Mouse (Mus musculus): Measurements from ENCODE around the gene Tjap1. TPM values are rescaled to one million over a fixed set of nuclear protein-coding genes. Genes with fewer than 3 reads are reported as not detected.

The Tjap1 gene
- polyA plus RNA-seq, 1 experiment from 2014 or later: 35.7 TPM

DNA sequence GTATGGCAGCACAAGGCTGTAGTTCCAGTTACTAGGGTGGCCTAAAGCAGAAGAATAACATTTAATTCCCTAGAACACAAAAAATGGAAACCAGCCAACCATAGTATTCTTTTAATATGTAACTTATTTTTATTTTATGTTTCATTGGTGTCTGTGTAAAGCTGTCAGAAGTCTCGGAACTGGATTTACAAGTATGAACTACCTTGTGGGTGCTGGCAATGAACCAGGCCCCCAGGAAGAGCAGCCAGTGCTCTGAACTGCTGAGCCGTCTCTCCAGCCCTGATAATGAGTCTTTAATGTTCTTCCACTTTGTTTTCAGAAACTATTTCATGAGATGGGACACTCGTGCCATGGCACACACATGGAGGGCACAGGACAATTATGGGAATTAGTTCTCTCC lies 72.3 kb downstream of the Tjap1 start:
- Histone ChIP-seq H3K27me3 (no peaks in the 10 kb centered on the region), H3K4me2 (no peak overlapping the region), H3K9me3 (no peaks in the 10 kb centered on the region), H3K4me1 (replicated peaks) (no peaks in the 10 kb centered on the region), H3K9ac (no peak overlapping the region), H3K4me3 (no peak overlapping the region), H3K27ac (replicated peaks) (no peak overlapping the region), H3K36me3 (peaks cover 96% of the 10 kb centered on the region)
- WGBS: 94% methylated on average over 3 of the region's 3 CpGs
- no peak for ATAC-seq (ENCODE audit: low read depth)

MicroRNAs within 50 kb of the gene (microRNA counts, 519-probe panel; counts per million panel counts)
- microRNA mmu-miR-693-3p (not detected), microRNA mmu-miR-693-5p (not detected)

Small RNA genes lying within 50 kb of the gene (microRNA-seq; reads per million reads assigned to microRNA genes)
- gene Mir693: 0.44 reads per million

Other genes starting within 250 kb of the Tjap1 start
- 144 and 154 TPM in 2 replicates for gene Mrps18a, start 172.0 kb downstream of the Tjap1 start, polyA plus RNA-seq (2015; fragmentation: Nextera tagmentation; extraction: Ambion mirVana)
- gene Rsph9, start 138.8 kb downstream of the Tjap1 start, polyA plus RNA-seq (2015; fragmentation: Nextera tagmentation; extraction: Ambion mirVana): 17.3 and 19.9 TPM in 2 replicates
- 24.1 and 30.8 TPM in 2 replicates for gene Mad2l1bp, start 129.5 kb downstream of the Tjap1 start, polyA plus RNA-seq (2015; fragmentation: Nextera tagmentation; extraction: Ambion mirVana)
- gene Gtpbp2, start 122.0 kb downstream of the Tjap1 start, polyA plus RNA-seq (2015; fragmentation: Nextera tagmentation; extraction: Ambion mirVana): 35.9 and 38.2 TPM in 2 replicates
- gene Polh, start 80.4 kb downstream of the Tjap1 start, polyA plus RNA-seq (2015; fragmentation: Nextera tagmentation; extraction: Ambion mirVana): 8.0 and 8.4 TPM in 2 replicates
- 34.3 and 35.2 TPM in 2 replicates for gene Xpo5, start 80.2 kb downstream of the Tjap1 start, polyA plus RNA-seq (2015; fragmentation: Nextera tagmentation; extraction: Ambion mirVana)
- gene Polr1c, start 35.0 kb downstream of the Tjap1 start, polyA plus RNA-seq (2015; fragmentation: Nextera tagmentation; extraction: Ambion mirVana): 84.3 and 93.8 TPM in 2 replicates
- gene Yipf3, start 34.9 kb downstream of the Tjap1 start, polyA plus RNA-seq (2015; fragmentation: Nextera tagmentation; extraction: Ambion mirVana): 81.9 and 83.1 TPM in 2 replicates
- gene Lrrc73, start 29.5 kb downstream of the Tjap1 start, polyA plus RNA-seq (2015; fragmentation: Nextera tagmentation; extraction: Ambion mirVana): 5.2 and 5.8 TPM in 2 replicates
- 9.0 and 9.6 TPM in 2 replicates for gene Dlk2, start 14.4 kb upstream of the Tjap1 start, polyA plus RNA-seq (2015; fragmentation: Nextera tagmentation; extraction: Ambion mirVana)
- 8.1 and 9.2 TPM in 2 replicates for gene Abcc10, start 45.3 kb upstream of the Tjap1 start, polyA plus RNA-seq (2015; fragmentation: Nextera tagmentation; extraction: Ambion mirVana)
- 20.1 and 20.2 TPM in 2 replicates for gene Zfp318, start 100.7 kb upstream of the Tjap1 start, polyA plus RNA-seq (2015; fragmentation: Nextera tagmentation; extraction: Ambion mirVana)
- 0.96 and 1.5 TPM in 2 replicates for gene Crip3, start 145.9 kb upstream of the Tjap1 start, polyA plus RNA-seq (2015; fragmentation: Nextera tagmentation; extraction: Ambion mirVana)
- not detected in 2 replicates for gene Slc22a7, start 155.4 kb upstream of the Tjap1 start, polyA plus RNA-seq (2015; fragmentation: Nextera tagmentation; extraction: Ambion mirVana)
- 6.0 and 6.9 TPM in 2 replicates for gene Ttbk1, start 204.6 kb upstream of the Tjap1 start, polyA plus RNA-seq (2015; fragmentation: Nextera tagmentation; extraction: Ambion mirVana)
- gene Dnph1, start 213.7 kb upstream of the Tjap1 start, polyA plus RNA-seq (2015; fragmentation: Nextera tagmentation; extraction: Ambion mirVana): 19.0 and 19.2 TPM in 2 replicates